Mouse (Mus musculus) gonadal fat pad, adult 2 months (tissue): ENCODE data around the gene Mrps27. TPM values are rescaled to one million over a fixed set of nuclear protein-coding genes. Genes with fewer than 3 reads are reported as not detected.
"Not testable (repeated sequence)": the region's sequence is repeated elsewhere in the genome, so short reads cannot be mapped to it uniquely, and the experiment has no call there.

Experiments
- DNase-seq: peaks from one replicate; pipeline ENCODE4 v3.0.0-alpha.2; 2012; ENCODE audit warnings: low read depth
- polyA plus RNA-seq: library from polyadenylated mRNA; depleted of rRNA; stranded (reverse); fragments of >200 nt; gene quantifications from 2 replicates; pipeline ENCODE4 v1.2.3, GENCODE M21; 2012; rRNA removed

The Mrps27 gene
- 15.0 and 15.3 TPM in 2 replicates for polyA plus RNA-seq

- DNase-seq: no peak
Measured at GRCm38 (mm10) chr13:99344599-99345575, at the start of gene Mrps27, which contains the start of gene Ptcd2. Gene Mrps27, plus strand, starts transcription at chr13:99344786. Gene Ptcd2, minus strand, starts transcription at chr13:99344705.

- DNase-seq: no peak
Measured at GRCm38 (mm10) chr13:99299921-99300320, 44.7 kb upstream of the Mrps27 start.

- no peak for DNase-seq
Measured at GRCm38 (mm10) chr13:99303846-99304245, 40.7 kb upstream of the Mrps27 start.

GRCm38 (mm10) chr13:99304365-99304764 is 40.2 kb upstream of the Mrps27 start:
- DNase-seq: no peak

GRCm38 (mm10) chr13:99305186-99305585 is 39.4 kb upstream of the Mrps27 start:
- no peak for DNase-seq

- DNase-seq: no peak
Measured at GRCm38 (mm10) chr13:99306164-99306563, 38.4 kb upstream of the Mrps27 start.

GRCm38 (mm10) chr13:99307930-99308359 is 36.6 kb upstream of the Mrps27 start:
- DNase-seq: peak; percentile 50

- no peak for DNase-seq
Measured at GRCm38 (mm10) chr13:99308393-99308792, 36.2 kb upstream of the Mrps27 start.

- DNase-seq: no peak
Measured at GRCm38 (mm10) chr13:99314098-99314497, 30.5 kb upstream of the Mrps27 start.

GRCm38 (mm10) chr13:99314657-99315181 is 29.9 kb upstream of the Mrps27 start:
- DNase-seq: no peak

- DNase-seq: no peak
Measured at GRCm38 (mm10) chr13:99316366-99316765, 28.2 kb upstream of the Mrps27 start.

GRCm38 (mm10) chr13:99317058-99317457 is 27.5 kb upstream of the Mrps27 start:
- no peak for DNase-seq

GRCm38 (mm10) chr13:99320453-99320852 is 24.1 kb upstream of the Mrps27 start:
- DNase-seq: no peak

GRCm38 (mm10) chr13:99322915-99323314 is 21.7 kb upstream of the Mrps27 start:
- not testable (repeated sequence) for DNase-seq

GRCm38 (mm10) chr13:99323632-99324336 is 20.8 kb upstream of the Mrps27 start:
- no peak for DNase-seq

GRCm38 (mm10) chr13:99324337-99324685 is 20.3 kb upstream of the Mrps27 start:
- DNase-seq: not testable (repeated sequence)

- no peak for DNase-seq
Measured at GRCm38 (mm10) chr13:99331255-99331654, 13.3 kb upstream of the Mrps27 start.

GRCm38 (mm10) chr13:99337510-99337909 is 7.1 kb upstream of the Mrps27 start:
- no peak for DNase-seq

GRCm38 (mm10) chr13:99341504-99341903 is 3.1 kb upstream of the Mrps27 start:
- DNase-seq: no peak

- DNase-seq: no peak
Measured at GRCm38 (mm10) chr13:99343876-99344598, 549 bp upstream of the Mrps27 start.

- no peak for DNase-seq
Measured at GRCm38 (mm10) chr13:99350009-99350408, 5.4 kb downstream of the Mrps27 start.

- DNase-seq: no peak
Measured at GRCm38 (mm10) chr13:99351186-99351585, 6.6 kb downstream of the Mrps27 start.
